Mouse (Mus musculus): ENCODE measurements around the gene Maml2.
"Not testable (repeated sequence)": the region's sequence is repeated elsewhere in the genome, so short reads cannot be mapped to it uniquely, and the experiment has no call there.

The Maml2 gene

DNA sequence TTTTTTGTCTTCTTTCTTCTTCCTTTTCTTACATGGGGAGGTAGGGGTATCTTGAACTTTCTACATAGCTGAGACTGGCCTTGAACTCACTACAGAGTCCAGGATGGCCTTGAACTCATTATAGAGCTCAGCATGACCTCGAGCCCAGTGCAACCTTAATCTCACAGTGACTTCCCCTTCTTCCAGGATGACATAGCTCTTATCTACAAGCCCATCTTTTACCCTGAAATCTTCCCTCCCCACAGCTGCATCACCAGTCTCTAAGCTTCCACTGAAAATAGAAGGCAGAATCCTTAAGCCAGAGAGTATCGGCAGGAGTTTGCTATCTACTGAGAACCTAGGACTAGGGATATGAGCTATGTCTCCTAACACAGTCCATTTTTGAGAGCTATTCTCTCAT, 375.5 kb downstream of the Maml2 start:
- no peak for DNase-seq (ENCODE audit: low spot score)

DNA sequence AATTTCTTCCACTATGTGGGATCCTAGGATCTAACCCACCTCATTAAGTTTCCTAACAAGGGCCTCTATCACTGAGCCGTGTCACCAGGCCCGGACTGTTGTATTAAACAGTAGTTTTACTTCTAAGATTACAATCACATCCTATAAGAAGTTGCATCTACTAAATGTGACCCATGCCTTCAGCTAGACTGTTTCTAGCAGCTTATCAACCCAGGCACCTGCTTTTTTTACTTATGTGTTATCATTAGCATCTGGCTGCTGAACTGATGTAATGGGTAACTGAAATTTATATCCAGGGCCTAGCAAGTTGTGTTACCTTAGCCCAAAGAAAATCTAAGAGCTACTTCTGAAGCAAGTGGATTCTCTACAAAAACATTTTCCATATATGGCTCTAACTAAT, 380.3 kb downstream of the Maml2 start:
- no peak for DNase-seq (ENCODE audit: low spot score)

DNA sequence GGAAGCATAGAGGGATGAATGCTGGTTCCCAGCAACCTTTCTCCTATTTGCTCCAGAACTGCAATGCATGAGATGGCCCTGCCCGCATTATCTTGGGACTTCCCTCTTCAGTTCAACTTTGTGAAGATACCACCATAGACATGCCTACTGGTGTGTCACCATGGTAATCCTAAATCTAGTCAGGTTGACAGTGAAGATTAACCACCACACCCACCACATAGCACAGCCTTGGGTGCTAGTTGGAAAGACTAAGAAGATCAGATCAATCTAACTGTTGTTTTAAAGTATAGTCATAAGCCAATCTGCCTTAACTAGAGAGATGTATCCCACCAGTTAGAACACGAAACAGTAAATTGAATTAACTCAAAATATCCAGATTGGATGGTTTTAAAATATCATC, 381.9 kb downstream of the Maml2 start:
- no peak for DNase-seq (ENCODE audit: low spot score)

DNA sequence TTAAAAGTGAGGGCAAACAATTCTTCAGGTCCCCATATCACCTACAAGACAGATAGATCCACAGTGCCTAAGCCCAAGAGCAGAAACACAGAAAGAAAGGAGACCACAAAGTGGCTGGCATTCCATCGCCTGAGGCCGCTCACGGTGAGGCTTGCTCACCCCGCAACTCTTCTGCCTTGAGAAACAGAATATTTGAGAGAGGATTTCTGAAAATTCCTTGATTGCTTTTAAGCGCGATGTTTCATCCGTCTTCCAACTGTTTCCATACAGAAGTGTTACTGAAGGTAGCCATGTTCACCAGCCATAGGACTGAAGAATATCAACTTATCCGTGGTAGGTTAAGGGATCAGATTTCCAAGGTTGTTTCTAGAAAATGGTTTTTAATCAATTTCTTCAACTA, 383.4 kb downstream of the Maml2 start:
- DNase-seq (ENCODE audit: low spot score) = no peak

DNA sequence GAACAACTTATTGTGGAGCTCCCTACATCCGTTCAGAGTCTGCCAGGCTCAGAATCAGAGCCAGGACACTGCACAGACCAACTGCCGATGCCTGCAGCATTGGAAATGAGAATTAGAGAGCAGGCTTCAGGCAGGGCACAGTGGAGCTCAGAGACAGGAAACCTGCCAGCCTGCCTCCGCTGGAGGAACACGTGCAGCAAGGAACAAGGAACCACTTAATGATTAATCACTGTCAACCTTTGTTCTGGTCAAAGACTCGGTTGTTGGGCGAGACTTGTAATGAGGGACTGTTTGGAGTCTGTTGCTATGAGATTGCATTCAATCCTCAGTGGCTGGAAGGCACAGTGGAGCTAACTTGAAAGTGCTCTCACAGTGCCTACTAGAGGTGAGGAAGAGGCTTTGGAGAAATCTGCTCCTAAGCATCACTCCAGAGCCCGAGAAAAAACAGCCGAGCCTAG, 383.9 kb downstream of the Maml2 start:
- peak; percentile 67 for DNase-seq (ENCODE audit: low spot score)

DNA sequence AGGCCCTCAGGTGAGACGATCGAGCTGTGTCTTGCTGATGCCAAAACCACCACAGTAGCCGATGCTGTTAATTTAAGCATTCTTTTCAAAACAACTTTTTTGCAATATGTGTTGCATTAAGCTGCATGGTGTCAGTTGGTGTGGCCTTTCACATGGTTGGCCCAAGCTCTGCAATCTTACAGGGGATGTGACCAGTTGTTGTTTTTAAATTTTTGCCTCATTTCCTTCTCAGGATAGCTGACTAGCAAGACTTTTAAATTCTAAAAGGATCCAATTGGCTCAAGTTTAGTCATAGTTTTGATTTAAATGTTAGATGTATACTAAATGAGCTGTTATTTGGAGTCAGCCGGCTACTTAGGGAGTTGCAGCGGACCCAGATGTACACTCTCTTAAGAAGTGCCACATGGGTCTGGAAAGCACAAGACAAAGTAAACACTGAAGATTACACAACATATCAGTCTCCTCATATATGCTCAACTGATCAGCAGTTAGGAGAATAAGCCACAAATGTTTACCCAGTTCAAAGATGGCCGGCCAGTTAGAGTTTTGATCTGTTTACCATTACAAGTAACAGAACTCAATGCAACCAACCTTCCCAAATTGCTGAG, 386.7 kb downstream of the Maml2 start:
- no peak for DNase-seq (ENCODE audit: low spot score)

DNA sequence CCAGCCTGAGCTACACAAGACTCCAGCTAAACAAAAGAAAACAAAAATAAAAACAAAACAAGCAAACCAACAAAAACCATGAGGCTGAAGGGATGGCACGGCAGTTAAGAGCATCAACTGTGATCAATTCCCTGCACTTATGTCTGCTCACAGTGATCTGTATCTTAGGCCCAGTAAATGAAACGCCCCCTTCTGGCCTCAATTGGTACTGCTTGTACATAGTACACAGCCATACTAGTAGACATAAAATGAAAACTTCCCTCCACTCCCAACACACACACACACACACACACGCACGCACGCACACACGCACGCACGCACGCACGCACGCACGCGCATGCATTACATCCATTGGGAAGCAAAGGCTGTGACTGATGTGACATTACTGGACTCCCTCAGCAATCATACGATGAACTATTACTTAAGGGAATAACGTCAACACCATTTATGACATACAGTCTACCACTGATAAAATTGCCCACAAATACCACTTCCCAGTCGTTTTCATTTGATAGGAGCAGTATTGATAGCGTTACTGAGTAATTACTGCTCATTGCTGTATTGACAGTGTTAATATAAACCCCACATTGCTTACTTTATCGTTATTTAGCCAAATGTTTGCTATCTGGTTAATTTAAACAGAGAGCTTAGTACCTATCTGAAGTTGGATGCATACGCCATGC, 389.4 kb downstream of the Maml2 start:
- peak; percentile 53 for DNase-seq (ENCODE audit: low spot score)

DNA sequence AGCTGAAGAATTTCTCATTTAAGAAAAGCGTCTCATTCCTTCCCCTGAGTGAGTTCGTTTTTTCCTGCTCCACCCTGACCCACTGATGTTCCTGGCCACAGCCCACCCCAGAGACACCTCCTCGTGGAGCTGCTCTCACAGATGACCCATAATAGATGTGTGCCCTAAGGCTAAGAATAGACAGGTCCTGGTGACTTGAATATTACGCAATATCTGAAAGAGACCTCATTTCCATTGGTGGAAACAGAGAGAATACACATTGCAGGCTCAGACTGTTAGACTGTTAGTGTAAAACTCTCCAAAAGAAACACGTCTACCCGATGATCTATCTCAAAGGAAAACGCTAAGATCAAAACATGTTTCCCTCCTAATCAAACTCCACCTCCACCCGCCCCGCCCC, 391.2 kb downstream of the Maml2 start:
- DNase-seq (ENCODE audit: low spot score) = no peak

DNA sequence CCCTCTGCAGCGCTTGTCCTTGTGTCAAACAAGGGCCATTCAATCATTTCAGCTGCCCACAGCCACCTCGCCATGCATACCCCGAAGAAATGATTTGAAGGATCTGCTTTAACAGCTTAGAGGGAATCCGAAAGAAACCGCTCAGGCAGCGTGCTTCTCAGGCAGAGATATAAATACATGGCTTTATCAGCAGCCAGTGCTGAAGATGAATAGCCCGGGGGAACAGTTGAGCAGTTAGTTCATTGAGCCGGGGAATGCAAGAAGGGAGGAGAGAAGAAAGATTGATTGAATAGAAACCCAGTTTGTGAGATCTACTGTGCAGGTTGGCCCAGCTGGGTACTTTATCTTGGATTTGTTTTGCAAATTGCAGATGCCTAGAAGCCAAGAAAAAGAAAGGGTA, 392.6 kb downstream of the Maml2 start:
- no peak for DNase-seq (ENCODE audit: low spot score)

DNA sequence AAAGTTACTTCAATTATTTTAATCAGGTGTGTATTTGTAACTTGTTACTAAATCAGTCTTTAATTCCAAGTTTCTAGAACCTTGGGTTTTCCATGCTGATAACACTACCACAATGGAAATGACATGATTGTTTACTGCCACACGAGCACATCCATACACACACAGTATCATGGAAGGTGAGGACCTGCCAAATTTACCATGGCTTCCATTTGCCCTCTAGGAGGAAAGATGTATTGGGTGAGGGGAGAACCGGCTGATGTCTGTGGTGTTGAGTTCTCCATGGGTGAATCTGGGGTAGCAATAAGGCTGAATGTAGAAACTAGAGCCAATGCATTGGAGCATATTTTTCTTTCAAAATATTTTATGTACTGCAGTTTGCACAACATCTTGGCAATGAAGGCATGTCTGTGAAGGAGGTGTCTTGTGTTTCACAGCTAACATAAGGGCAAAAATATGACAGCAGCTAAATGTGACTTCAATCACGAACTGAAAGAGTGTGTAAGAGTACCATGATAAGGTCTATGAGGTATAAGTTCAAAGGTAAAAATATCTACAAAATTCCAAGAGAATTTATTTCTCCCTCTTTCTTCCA, 396.0 kb downstream of the Maml2 start:
- DNase-seq (ENCODE audit: low spot score) = no peak

DNA sequence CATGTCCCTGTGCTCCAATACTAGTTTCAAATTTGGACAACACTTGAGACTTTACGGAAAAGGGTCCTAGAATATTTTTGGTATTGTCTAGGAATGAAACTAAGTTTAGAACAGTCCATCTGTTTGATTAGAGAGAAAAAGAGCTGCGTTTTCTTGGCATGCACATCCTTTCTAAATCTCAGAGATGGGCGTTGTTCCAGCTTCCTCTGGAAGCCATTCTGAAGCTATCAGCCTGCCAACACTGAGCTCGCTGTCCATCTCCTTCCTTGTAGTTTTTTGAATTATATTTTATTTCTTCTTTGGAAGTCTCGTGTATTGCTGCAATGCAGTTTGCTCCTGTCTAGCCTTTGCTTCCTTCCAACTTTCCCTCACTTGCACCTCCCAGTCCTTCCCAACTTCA, 396.5 kb downstream of the Maml2 start:
- DNase-seq (ENCODE audit: low spot score) = no peak

DNA sequence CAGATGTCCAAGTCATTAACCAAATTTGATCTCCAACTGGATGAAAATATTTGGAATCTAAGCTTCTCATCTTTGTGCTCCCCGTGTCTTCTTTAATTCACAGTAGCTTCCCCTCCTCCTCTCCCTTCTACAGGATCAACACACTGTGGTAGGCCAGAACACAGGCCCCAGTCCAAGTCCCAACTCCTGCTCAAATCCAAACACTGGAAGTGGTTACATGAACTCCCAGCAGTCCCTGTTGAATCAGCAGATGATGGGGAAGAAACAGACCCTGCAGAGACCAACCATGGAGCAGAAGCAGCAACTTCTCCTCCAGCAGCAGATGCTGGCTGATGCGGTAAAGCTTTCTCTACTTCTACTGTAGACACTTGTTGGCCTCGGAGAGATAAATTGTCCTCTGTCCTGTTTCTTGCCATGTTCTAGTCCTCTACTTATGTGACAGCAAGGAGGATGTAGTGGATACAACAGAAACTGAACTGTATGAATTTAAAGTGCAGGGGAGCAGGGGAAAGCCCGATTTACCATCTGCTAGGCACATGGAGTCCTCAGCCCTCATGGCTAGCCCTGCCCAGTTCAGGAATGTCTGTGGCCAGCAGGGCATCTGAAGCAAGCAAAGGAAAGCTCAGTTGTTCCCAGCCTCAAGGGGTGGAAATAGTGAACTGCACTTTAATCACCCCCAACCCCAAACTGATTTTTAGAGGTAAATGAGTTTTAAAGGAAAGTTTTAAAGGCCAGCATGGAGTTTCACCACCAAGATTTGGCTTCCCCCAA, 399.5 kb downstream of the Maml2 start:
- no peak for DNase-seq (ENCODE audit: low spot score)

DNA sequence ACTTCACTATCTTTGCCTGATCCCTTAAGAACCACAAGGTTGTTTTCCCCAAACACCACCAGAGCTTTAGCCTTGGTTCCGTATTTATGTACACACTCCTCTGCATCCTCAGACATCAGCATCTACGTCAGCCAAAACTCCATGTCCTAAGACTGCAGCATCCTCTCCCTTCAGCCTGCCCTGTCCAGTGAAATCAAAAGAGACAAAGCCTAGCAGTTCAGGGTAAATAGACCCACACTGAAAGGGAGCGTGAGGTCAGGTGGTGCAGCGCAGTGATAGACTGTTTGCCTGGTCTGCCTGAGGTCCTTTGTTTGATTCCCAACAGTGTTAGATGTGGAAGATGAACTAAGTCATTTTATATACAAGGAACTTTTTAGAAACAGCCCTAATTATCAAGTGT, 400.1 kb downstream of the Maml2 start:
- DNase-seq (ENCODE audit: low spot score) = no peak

DNA sequence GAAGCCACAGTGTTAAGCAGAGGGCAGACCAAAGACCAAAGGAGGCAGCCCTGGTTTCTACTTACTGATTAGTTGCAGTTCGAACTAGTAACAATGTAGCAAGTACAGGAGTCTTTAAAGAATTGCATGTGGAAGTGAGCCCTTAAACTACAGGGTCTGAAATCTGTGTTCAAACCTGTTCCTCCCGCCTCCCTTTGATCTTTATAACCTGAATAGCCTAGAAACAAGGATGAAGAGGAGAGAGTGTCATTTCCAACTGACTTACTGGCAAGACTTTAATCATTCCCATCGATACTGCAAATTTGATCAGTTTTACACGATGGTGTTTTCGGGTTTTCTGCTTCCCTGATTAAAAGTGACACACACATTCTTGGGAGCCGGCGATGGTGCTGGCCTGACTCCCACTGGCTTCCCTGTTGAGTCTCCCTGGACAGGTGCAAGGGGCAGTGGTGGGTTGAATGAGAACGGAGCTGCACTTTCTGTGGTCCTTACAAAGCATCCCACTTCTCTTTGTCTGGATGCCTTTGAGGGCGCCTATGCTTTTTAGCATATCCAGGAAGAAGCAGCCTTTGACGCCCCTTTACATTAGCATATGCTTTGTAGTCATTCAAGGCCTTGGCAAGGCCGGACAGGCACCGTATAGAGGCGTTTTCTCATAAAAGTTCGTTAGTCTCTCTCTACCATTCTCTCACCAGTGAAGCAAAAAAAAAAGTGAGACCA, 401.5 kb downstream of the Maml2 start:
- DNase-seq (ENCODE audit: low spot score) = no peak

DNA sequence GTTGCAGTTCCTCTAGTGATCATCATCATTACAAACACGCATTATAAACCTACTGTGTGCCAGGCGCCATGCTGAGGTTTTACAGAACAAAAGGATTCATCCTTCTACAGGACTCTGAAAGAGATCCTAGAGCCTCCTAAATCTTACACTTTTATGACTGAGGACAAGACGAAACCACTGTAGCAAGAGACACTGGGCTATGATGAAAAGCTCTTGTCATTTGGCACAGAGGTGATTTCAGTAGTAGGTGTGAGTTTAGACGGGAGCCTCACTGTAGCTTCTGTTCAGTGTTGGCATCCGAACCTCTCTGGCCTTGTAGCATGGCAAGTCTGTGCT, 402.0 kb downstream of the Maml2 start:
- no peak for DNase-seq (ENCODE audit: low spot score)

DNA sequence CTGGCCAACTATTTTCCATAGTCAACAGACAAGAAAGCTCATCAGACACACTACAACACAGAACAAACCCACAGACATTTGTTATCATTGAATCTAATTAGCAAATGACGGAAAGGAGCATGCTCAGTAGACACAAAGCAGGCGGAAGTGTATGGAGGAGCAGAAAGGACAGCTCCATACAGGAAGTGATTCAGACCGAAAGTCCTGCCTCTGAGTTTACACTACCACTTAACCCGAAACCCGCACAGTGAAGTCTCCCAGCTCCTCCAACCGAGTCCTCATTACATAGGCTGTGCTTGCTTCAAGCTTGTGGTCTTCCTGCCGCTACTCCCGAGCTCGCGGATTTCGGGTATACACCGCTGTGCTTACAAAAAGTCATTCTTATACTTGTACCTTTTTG, 404.0 kb downstream of the Maml2 start:
- no peak for DNase-seq (ENCODE audit: low spot score)

DNA sequence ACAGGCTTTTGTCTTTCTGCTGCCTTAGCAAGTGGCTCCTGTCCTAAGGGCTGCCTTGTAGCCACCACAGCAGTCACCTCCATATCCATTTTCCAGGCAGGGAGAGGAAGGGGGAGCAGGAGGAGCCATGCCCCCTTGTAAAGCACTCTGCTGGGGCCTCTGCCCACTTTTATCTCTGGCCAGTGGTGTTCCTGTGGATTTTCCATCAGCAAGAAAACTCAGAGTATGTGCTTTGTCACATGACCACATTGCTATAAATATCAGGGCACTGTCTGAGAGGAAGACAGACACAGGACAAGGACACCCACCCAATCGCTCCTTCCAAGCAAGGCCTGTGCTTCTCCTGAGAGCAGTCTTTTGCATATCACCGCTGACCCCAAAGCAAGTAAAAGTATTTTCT, 405.3 kb downstream of the Maml2 start:
- no peak for DNase-seq (ENCODE audit: low spot score)

DNA sequence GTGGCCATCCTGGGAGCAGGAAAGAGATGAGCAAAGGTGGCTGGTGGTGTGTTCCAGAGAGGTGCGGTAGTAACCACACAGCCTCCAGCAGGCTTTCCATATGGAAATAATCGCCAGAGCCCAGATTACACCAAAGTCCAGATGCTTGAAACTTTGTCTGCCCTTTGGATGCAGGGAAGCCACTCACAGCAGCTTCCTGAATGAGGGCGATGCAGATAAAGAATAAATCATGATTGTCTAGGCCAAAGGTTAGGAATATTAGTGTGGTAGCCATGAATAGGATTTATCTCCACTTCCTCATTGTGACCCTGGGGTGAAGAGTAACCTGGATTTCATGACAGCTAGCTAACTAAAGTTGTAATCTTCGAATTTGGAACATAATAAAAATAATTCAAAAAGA, 407.2 kb downstream of the Maml2 start:
- DNase-seq (ENCODE audit: low spot score) = no peak

DNA sequence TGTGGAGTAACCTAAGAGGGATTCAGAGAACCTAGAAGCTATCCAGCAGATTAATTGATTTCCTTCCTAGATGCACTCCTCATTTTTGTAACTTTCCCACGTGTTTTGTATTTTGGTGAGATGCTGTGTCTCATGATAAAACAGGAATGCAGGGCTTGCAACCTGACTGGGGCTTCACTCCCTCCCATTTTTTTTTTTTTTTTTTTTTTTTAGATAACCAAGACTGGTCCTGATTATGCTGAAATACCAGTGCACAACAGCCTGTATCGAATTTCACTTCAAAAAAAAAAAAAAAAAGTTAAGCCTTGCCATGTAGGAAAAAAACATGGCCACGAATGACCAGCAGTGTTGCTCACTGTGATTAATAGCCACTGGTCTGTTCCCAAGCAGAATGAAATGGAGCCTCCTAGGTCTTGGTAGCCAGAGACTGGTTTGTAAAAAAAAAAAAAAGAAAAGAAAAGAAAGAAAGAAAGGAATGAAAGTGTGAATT, 409.4 kb downstream of the Maml2 start:
- no peak for DNase-seq (ENCODE audit: low spot score)

DNA sequence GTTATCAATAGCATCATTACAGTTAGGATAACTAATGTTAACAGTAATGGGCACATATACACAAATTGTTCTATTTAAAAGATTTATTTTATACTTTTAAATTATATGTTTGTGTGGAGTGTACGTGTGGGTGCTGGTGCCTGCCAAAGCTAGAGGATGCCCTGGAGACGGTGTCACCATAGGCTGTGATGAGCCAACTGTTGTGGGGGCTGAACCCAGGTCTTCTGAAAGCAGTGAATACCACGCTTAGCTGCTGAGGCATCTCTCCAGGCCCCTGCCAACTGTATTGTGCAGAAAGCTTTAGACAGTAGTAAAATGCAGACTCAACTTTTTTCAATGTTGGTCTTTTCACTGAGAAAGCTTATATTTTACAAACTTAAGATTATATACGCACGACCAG, 411.7 kb downstream of the Maml2 start:
- DNase-seq (ENCODE audit: low spot score) = no peak

DNA sequence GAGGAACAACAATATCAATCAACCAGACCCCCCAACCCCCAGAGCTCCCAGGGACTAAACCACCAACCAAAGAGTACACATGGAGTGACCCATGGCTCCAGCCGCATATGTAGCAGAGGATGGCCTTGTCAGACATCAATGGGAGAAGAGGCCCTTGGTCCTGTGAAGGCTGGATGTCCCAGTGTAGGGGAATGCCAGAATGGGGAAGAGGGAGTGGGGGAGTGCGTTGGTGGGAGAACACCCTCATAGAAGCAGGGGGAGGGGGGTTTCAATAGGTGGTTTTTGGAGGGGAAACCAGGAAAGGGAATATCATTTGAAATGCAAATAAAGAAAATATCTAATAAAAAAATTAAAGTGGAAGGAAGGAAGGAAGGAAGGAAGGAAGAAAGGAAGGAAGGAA, 418.1 kb downstream of the Maml2 start:
- DNase-seq (ENCODE audit: low spot score) = not testable (repeated sequence)
